Mouse (Mus musculus): ENCODE results near the gene Zc3h12a. TPM values are rescaled to one million over a fixed set of nuclear protein-coding genes. Genes with fewer than 3 reads are reported as not detected.
A peak's percentile ranks its signal among the peaks of the same experiment; 100 is the strongest.

Gene Zc3h12a
- polyA plus RNA-seq, 1 experiment from 2014 or later, result 0.57 TPM

GRCm38 (mm10) chr4:125164861-125165260 is 37.2 kb upstream of the Zc3h12a start:
- Histone ChIP-seq H3K27me3 (ENCODE audit: control insufficient read depth, insufficient read depth, low read length) (no peaks in the 10 kb centered on the region; the same call in 1 of the 2 replicates), H3K4me1 (replicated peaks; ENCODE audit: control insufficient read depth, insufficient read depth, low read length) (0 out of 2 replicates have a peak, but pooled peaks cover under 1% of the 10 kb centered on the region), H3K27ac (ENCODE audit: low read depth, low read length) (no peak overlapping the region), H3K9ac (ENCODE audit: low read length) (no peak overlapping the region), H3K9me3 (ENCODE audit: control insufficient read depth, low read length) (no peaks in the 10 kb centered on the region), H3K4me2 (ENCODE audit: low read depth, low read length, severe bottlenecking) (no peak overlapping the region), H3K4me3 (ENCODE audit: low read depth, low read length) (no peak overlapping the region), H3K36me3 (ENCODE audit: control insufficient read depth, insufficient read depth, low read length) (no peaks in the 10 kb centered on the region)
- no peak for DNase-seq (ENCODE audit: low spot score)
- no peak for ATAC-seq (replicated peaks; ENCODE audit: low FRiP score)
- 88% methylated on average over 6 of the region's 6 CpGs for WGBS

DNA sequence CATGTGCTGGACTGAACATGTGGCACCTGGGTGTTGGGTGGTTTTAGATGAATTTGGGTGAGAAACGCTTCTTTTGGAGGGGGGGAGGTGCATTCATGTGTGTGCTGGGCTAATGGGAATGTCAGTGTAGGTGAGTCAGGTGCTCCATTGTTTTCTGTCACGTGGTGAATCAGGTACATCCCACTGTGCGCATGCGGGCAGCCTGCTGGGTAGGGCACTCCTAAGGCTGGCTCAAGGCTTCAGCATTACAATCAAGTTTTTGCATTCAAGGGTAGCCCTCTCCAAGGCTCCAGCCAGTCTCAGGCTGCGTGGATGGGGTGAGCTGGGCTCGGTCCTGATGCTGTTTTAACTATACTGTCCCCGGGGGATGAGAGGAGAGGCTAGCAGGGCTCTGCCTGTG is 35.1 kb upstream of the Zc3h12a start:
- no peak for ATAC-seq (replicated peaks; ENCODE audit: low FRiP score)
- H3K9me3 ChIP-seq (ENCODE audit: control insufficient read depth, low read length), result no peaks in the 10 kb centered on the region
- WGBS, result 55% methylated on average over 7 of the region's 7 CpGs

GRCm38 (mm10) chr4:125161392-125161791 is 33.8 kb upstream of the Zc3h12a start:
- Histone ChIP-seq H3K9me3 (ENCODE audit: control insufficient read depth, low read length) (no peaks in the 10 kb centered on the region), H3K4me1 (replicated peaks; ENCODE audit: control insufficient read depth, insufficient read depth, low read length) (no peaks in the 10 kb centered on the region), H3K36me3 (ENCODE audit: control insufficient read depth, insufficient read depth, low read length) (no peaks in the 10 kb centered on the region), H3K4me3 (ENCODE audit: low read depth, low read length) (no peak overlapping the region), H3K4me2 (ENCODE audit: low read depth, low read length, severe bottlenecking) (no peak overlapping the region), H3K9ac (ENCODE audit: low read length) (no peak overlapping the region), H3K27ac (ENCODE audit: low read depth, low read length) (no peak overlapping the region), H3K27me3 (ENCODE audit: control insufficient read depth, insufficient read depth, low read length) (no peaks in the 10 kb centered on the region; the same call in 1 of the 2 replicates)
- 44% methylated on average over 8 of the region's 8 CpGs for WGBS
- ATAC-seq (replicated peaks; ENCODE audit: low FRiP score) (no peak), DNase-seq (ENCODE audit: low spot score) (no peak)

More for the DNA sequence above, 35.1 kb upstream of the Zc3h12a start:
- Histone ChIP-seq H3K4me2 (ENCODE audit: low read depth, low read length, severe bottlenecking) (no peak overlapping the region), H3K4me1 (replicated peaks; ENCODE audit: control insufficient read depth, insufficient read depth, low read length) (no peaks in the 10 kb centered on the region), H3K9ac (ENCODE audit: low read length) (no peak overlapping the region), H3K4me3 (ENCODE audit: low read depth, low read length) (no peak overlapping the region), H3K27ac (ENCODE audit: low read depth, low read length) (no peak overlapping the region), H3K27me3 (ENCODE audit: control insufficient read depth, insufficient read depth, low read length) (no peaks in the 10 kb centered on the region; the same call in 1 of the 2 replicates), H3K36me3 (ENCODE audit: control insufficient read depth, insufficient read depth, low read length) (no peaks in the 10 kb centered on the region)
- no peak for DNase-seq (ENCODE audit: low spot score)

GRCm38 (mm10) chr4:125160951-125161331 is 33.3 kb upstream of the Zc3h12a start:
- 74% methylated on average over 10 of the region's 10 CpGs for WGBS
- Histone ChIP-seq H3K4me2 (ENCODE audit: low read depth, low read length, severe bottlenecking) (no peak overlapping the region), H3K9me3 (ENCODE audit: control insufficient read depth, low read length) (no peaks in the 10 kb centered on the region), H3K36me3 (ENCODE audit: control insufficient read depth, insufficient read depth, low read length) (no peaks in the 10 kb centered on the region), H3K27me3 (ENCODE audit: control insufficient read depth, insufficient read depth, low read length) (no peaks in the 10 kb centered on the region; the same call in 1 of the 2 replicates), H3K9ac (ENCODE audit: low read length) (no peak overlapping the region), H3K4me3 (ENCODE audit: low read depth, low read length) (no peak overlapping the region), H3K4me1 (replicated peaks; ENCODE audit: control insufficient read depth, insufficient read depth, low read length) (no peaks in the 10 kb centered on the region), H3K27ac (ENCODE audit: low read depth, low read length) (no peak overlapping the region)
- ATAC-seq (replicated peaks; ENCODE audit: low FRiP score) (no peak), DNase-seq (ENCODE audit: low spot score) (no peak)

DNA sequence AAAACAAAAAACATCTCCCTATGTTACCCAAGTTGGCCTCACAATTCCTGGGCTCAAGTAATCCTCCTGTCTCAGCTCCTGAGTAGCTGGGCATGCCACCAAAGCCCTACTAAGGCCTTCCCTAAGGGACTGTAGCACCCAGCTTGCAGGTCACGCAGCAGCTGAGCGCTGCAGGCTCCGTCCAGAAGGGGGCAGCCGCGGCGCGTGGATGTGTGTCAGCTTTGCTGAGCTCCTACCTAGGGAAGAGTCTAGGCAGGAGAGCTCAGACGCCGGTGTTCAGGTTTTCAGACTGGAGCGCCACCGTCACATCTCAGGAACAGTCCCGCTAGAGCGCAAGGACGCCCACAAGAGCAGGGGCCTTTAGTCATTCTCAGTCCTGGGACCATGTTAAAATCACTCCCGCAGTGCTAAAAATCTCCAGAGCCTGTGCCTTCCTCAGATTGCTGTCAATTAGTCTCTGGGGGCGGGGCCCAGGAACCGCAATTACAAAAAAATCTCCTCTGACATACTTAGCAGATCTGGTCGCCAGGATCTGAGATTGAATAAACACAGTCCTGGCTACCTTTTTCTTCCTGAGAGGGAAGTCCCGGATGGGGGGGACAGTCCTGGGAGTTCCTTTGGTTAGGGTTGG is 32.8 kb upstream of the Zc3h12a start:
- H3K9me3 ChIP-seq (ENCODE audit: control insufficient read depth, low read length), result no peaks in the 10 kb centered on the region
- H3K27me3 ChIP-seq (ENCODE audit: control insufficient read depth, insufficient read depth, low read length), result no peaks in the 10 kb centered on the region; the same call in 1 of the 2 replicates
- no peaks in the 10 kb centered on the region for H3K36me3 ChIP-seq (ENCODE audit: control insufficient read depth, insufficient read depth, low read length)
- no peak overlapping the region for H3K4me3 ChIP-seq (ENCODE audit: low read depth, low read length)
- no peak overlapping the region for H3K27ac ChIP-seq (ENCODE audit: low read depth, low read length)
- H3K4me1 ChIP-seq (replicated peaks; ENCODE audit: control insufficient read depth, insufficient read depth, low read length), result no peaks in the 10 kb centered on the region
- H3K4me2 ChIP-seq (ENCODE audit: low read depth, low read length, severe bottlenecking), result peak overlapping the region; percentile 37; the same call in 1 of the 2 replicates
- no peak overlapping the region for H3K9ac ChIP-seq (ENCODE audit: low read length)
- WGBS, result 7% methylated on average over 19 of the region's 19 CpGs
- DNase-seq (ENCODE audit: low spot score), result peak; percentile 94
- ATAC-seq (replicated peaks; ENCODE audit: low FRiP score), result peak; percentile 51

DNA sequence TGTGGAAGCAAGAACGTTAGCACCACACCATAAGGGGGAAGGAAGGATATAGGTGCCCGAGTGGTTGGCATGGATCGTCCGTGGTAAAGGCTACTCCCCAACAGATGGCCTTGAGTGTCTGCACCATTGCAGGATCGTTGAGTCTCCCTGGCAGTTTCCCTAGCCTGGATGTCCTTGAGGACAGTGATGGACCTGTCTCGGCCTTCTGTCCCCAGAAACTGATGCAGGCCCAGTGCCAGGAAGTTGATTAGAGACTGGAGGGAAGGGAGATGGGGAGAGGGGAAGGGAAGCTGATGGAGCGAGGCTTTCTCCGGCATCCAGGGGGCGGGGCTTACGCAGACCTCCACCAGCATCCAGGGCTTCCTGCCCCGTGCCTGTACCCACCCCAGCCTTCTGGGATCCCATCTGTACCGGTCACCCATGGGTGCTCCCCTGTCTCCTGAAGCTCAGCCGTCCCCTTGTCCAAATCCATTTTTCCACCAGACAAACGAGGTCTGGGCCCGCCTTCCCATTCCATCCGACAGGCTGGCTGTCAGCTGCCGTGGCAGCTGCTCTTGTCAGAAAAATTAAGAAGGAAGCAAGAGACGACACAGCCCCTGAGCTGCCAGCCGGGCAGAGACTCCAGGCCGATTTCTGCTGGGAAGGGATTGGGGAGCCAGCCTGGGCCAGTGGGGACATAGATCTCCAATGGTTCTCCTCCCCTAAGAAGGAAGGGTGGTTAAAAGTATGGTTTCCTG is 31.1 kb upstream of the Zc3h12a start:
- H3K27me3 ChIP-seq (ENCODE audit: control insufficient read depth, insufficient read depth, low read length), result no peaks in the 10 kb centered on the region; the same call in 1 of the 2 replicates
- H3K36me3 ChIP-seq (ENCODE audit: control insufficient read depth, insufficient read depth, low read length), result no peaks in the 10 kb centered on the region
- H3K4me1 ChIP-seq (replicated peaks; ENCODE audit: control insufficient read depth, insufficient read depth, low read length), result no peaks in the 10 kb centered on the region
- DNase-seq (ENCODE audit: low spot score) (no peak), ATAC-seq (replicated peaks; ENCODE audit: low FRiP score) (no peak)
- no peaks in the 10 kb centered on the region for H3K9me3 ChIP-seq (ENCODE audit: control insufficient read depth, low read length)
- H3K4me2 ChIP-seq (ENCODE audit: low read depth, low read length, severe bottlenecking), result no peak overlapping the region
- no peak overlapping the region for H3K27ac ChIP-seq (ENCODE audit: low read depth, low read length)
- 61% methylated on average over 20 of the region's 20 CpGs for WGBS
- H3K9ac ChIP-seq (ENCODE audit: low read length), result no peak overlapping the region
- H3K4me3 ChIP-seq (ENCODE audit: low read depth, low read length), result no peak overlapping the region

- Histone ChIP-seq H3K4me1 (replicated peaks; ENCODE audit: control insufficient read depth, insufficient read depth, low read length) (no peaks in the 10 kb centered on the region), H3K4me3 (ENCODE audit: low read depth, low read length) (no peak overlapping the region), H3K9me3 (ENCODE audit: control insufficient read depth, low read length) (no peaks in the 10 kb centered on the region), H3K27me3 (ENCODE audit: control insufficient read depth, insufficient read depth, low read length) (no peaks in the 10 kb centered on the region; the same call in 1 of the 2 replicates), H3K36me3 (ENCODE audit: control insufficient read depth, insufficient read depth, low read length) (no peaks in the 10 kb centered on the region), H3K9ac (ENCODE audit: low read length) (no peak overlapping the region), H3K4me2 (ENCODE audit: low read depth, low read length, severe bottlenecking) (no peak overlapping the region), H3K27ac (ENCODE audit: low read depth, low read length) (no peak overlapping the region)
- DNase-seq (ENCODE audit: low spot score) (no peak), ATAC-seq (replicated peaks; ENCODE audit: low FRiP score) (no peak)
- WGBS, result 87% methylated on average over 2 of the region's 2 CpGs
Measured at GRCm38 (mm10) chr4:125158081-125158480, 30.4 kb upstream of the Zc3h12a start.

- H3K9me3 ChIP-seq (ENCODE audit: control insufficient read depth, low read length), result no peaks in the 10 kb centered on the region
- H3K36me3 ChIP-seq (ENCODE audit: control insufficient read depth, insufficient read depth, low read length), result no peaks in the 10 kb centered on the region
- ATAC-seq (replicated peaks; ENCODE audit: low FRiP score) (no peak), DNase-seq (ENCODE audit: low spot score) (no peak)
- no peak overlapping the region for H3K4me3 ChIP-seq (ENCODE audit: low read depth, low read length)
- H3K9ac ChIP-seq (ENCODE audit: low read length), result no peak overlapping the region
- no peaks in the 10 kb centered on the region; the same call in 1 of the 2 replicates for H3K27me3 ChIP-seq (ENCODE audit: control insufficient read depth, insufficient read depth, low read length)
- H3K4me1 ChIP-seq (replicated peaks; ENCODE audit: control insufficient read depth, insufficient read depth, low read length), result no peaks in the 10 kb centered on the region
- no peak overlapping the region for H3K27ac ChIP-seq (ENCODE audit: low read depth, low read length)
- WGBS, result 85% methylated on average over 3 of the region's 3 CpGs
- no peak overlapping the region for H3K4me2 ChIP-seq (ENCODE audit: low read depth, low read length, severe bottlenecking)
Measured at GRCm38 (mm10) chr4:125157322-125157721, 29.7 kb upstream of the Zc3h12a start.
